9 mouse cellular contexts compared by ENCODE assay signal in genomic region chrX:164183844-164184243, GRCm38 (mm10). TPM values are rescaled to one million over a fixed set of nuclear protein-coding genes. Genes with fewer than 3 reads are reported as not detected.
DNase-seq lines count a peak whose midpoint lies in the region; ATAC-seq lines count a peak whose summit lies in the region.
"Had no signal": no experiment of that assay in that cellular context is flagged by ENCODE, and none has a peak within 500 bp of the region (broad histone marks: within the 10 kb centered on the region; RNA-seq: fewer than 3 reads in every experiment).

No protein-coding gene starts in this region.

- WGBS in heart, embryonic 10.5 days: 32% methylated on average over 3 of the region's 3 CpGs
- WGBS in forebrain, embryonic 13.5 days: 41% methylated on average over 3 of the region's 3 CpGs

- no peak overlapping the region for H3K27ac ChIP-seq in heart, embryonic 10.5 days
- H3K27ac ChIP-seq in forebrain, embryonic 13.5 days: no peak overlapping the region
- H3K27ac ChIP-seq: limb, embryonic 15.5 days had no signal

- H3K4me2 ChIP-seq in forebrain, embryonic 13.5 days: no peak overlapping the region
- H3K4me2 ChIP-seq: limb, embryonic 15.5 days had no signal

- no peaks in the 10 kb centered on the region for H3K4me1 ChIP-seq in heart, embryonic 10.5 days
- no peaks in the 10 kb centered on the region for H3K4me1 ChIP-seq in forebrain, embryonic 13.5 days
- H3K4me1 ChIP-seq: limb, embryonic 15.5 days had no signal

- peak; percentile 37 to 58 for DNase-seq in heart, adult 18-20 months
- DNase-seq in heart, embryonic 10.5 days (ENCODE audit: low spot score): no peak
- DNase-seq in c-Kit-positive CD71-positive TER-119-negative erythroid progenitor cells, embryonic 14.5 days (ENCODE audit: low read depth): peak; percentile 42
- peak; percentile 45 for DNase-seq in kidney, postnatal 14 days
- DNase-seq in lung, adult 18-20 months: peak; percentile 8 to 56
- peak; percentile 1 to 3 for DNase-seq in right cerebral cortex, postnatal 36 days (ENCODE audit: low spot score in 2 of 2)

- H3K4me3 ChIP-seq in heart, embryonic 10.5 days: no peak overlapping the region
- no peak overlapping the region for H3K4me3 ChIP-seq in forebrain, embryonic 13.5 days
- H3K4me3 ChIP-seq: limb, embryonic 15.5 days had no signal

- no peaks in the 10 kb centered on the region for H3K36me3 ChIP-seq in heart, embryonic 10.5 days
- H3K36me3 ChIP-seq in forebrain, embryonic 13.5 days (ENCODE audit: poor library complexity, severe bottlenecking): no peaks in the 10 kb centered on the region
- H3K36me3 ChIP-seq: limb, embryonic 15.5 days had no signal

- peaks cover 5% of the 10 kb centered on the region; the same call in 1 of the 2 replicates for H3K27me3 ChIP-seq in heart, embryonic 10.5 days (ENCODE audit: insufficient read depth, poor library complexity, severe bottlenecking)
- H3K27me3 ChIP-seq in forebrain, embryonic 13.5 days: no peaks in the 10 kb centered on the region

- no peaks in the 10 kb centered on the region for H3K9me3 ChIP-seq in heart, embryonic 10.5 days
- H3K9me3 ChIP-seq in forebrain, embryonic 13.5 days (replicated peaks): no peaks in the 10 kb centered on the region
- H3K9me3 ChIP-seq: limb, embryonic 15.5 days had no signal

- no peak overlapping the region for H3K9ac ChIP-seq in forebrain, embryonic 13.5 days
- H3K9ac ChIP-seq: limb, embryonic 15.5 days had no signal

- peak; percentile 57 for ATAC-seq in CD4-positive, CD25-positive, alpha-beta regulatory T cell, adult 4 months
- peak; percentile 51; the same call in 1 of the 2 replicates for ATAC-seq in forebrain, embryonic 13.5 days

RNA-seq across cellular contexts. Expression of gene Ace2, which starts 44.7 kb away (rescaled TPM):
- 1 to 10 TPM; 1.1 to 1.5 TPM for total RNA-seq in heart, adult 18-20 months (2021)
- polyA plus RNA-seq in heart, embryonic 10.5 days (2016; fragmentation: Nextera tagmentation; extraction: Ambion mirVana): 0.06 and 0.11 TPM in 2 replicates
- not detected for polyA plus RNA-seq in CD4-positive, CD25-positive, alpha-beta regulatory T cell, adult 4 months (2017; shearing (Covaris generic))
- polyA plus RNA-seq in forebrain, embryonic 13.5 days (2015; fragmentation: Nextera tagmentation; extraction: Ambion mirVana): 0.23 TPM in 1 of 2 replicates, not detected in the other
